ENCODE assay signal across 8 mouse cellular contexts in genomic region chr19:56068854-56069253, GRCm38 (mm10).
DNase-seq lines count a peak whose midpoint lies in the region; ATAC-seq and TF ChIP-seq lines count a peak whose summit lies in the region.
"Had no signal": no experiment of that assay in that cellular context is flagged by ENCODE, and none has a peak within 500 bp of the region (broad histone marks: within the 10 kb centered on the region; RNA-seq: fewer than 3 reads in every experiment).

No protein-coding gene starts in this region.

- TF ChIP-seq CTCF in hindbrain, postnatal 0 days (IDR thresholded peaks at IDR 0.05; ENCODE audit: low read depth) = no peak

- H3K4me2 ChIP-seq in hindbrain, postnatal 0 days (ENCODE audit: low read depth, low read length) = no peak overlapping the region

- 26% methylated on average over 12 of the region's 12 CpGs for WGBS in hindbrain, postnatal 0 days

- no peak overlapping the region for H3K4me3 ChIP-seq in hindbrain, postnatal 0 days (ENCODE audit: low read length)

- H3K4me1 ChIP-seq in hindbrain, postnatal 0 days (ENCODE audit: insufficient read depth, low read length) = no peaks in the 10 kb centered on the region

- no peaks in the 10 kb centered on the region for H3K27me3 ChIP-seq in hindbrain, postnatal 0 days (ENCODE audit: insufficient read depth, low read length)

- no peaks in the 10 kb centered on the region for H3K36me3 ChIP-seq in hindbrain, postnatal 0 days (ENCODE audit: insufficient read depth, low read length)

- 0 out of 2 replicates have a peak, but pooled peaks have one; percentile 29 for ATAC-seq in hindbrain, postnatal 0 days
- ATAC-seq in cerebellum, adult (ENCODE audit: insufficient number of reproducible peaks, low FRiP score, low TSS enrichment) = no peak

- peak; percentile 14 for DNase-seq in kidney, postnatal 10 days
- DNase-seq in kidney, adult 11 months = no peak
- DNase-seq in c-Kit-positive CD71-negative TER-119-negative erythroid progenitor cells, embryonic 14.5 days (ENCODE audit: low read depth) = peak; percentile 14
- peak; percentile 38 for DNase-seq in hindbrain, postnatal 0 days (ENCODE audit: low spot score)
- peak; percentile 9 to 27 for DNase-seq in spleen, postnatal 10 days (ENCODE audit: low spot score in 2 of 2)
- no peak for DNase-seq in urinary bladder, postnatal 36 days (ENCODE audit: low spot score in 2 of 2)
- DNase-seq: right cerebral cortex, postnatal 14 days had no signal

- H3K9ac ChIP-seq in hindbrain, postnatal 0 days (replicated peaks; ENCODE audit: low read length) = no peak overlapping the region

- H3K9me3 ChIP-seq in hindbrain, postnatal 0 days (ENCODE audit: low read length) = no peaks in the 10 kb centered on the region

- no peak overlapping the region for H3K27ac ChIP-seq in hindbrain, postnatal 0 days

Comparison
In these comparisons a context has a peak if more than half of its experiments do, and no peak if none do; other contexts are left out.
1. DNase-seq: peak in kidney, postnatal 10 days (single experiment), c-Kit-positive CD71-negative TER-119-negative erythroid progenitor cells, embryonic 14.5 days (single experiment), hindbrain, postnatal 0 days (single experiment) and spleen, postnatal 10 days (2 of 2); none in kidney, adult 11 months (single experiment) and urinary bladder, postnatal 36 days (0 of 2).